Mouse (Mus musculus) left cerebral cortex, adult 18-20 months (tissue): ENCODE measurements around the gene Zkscan6. TPM values are rescaled to one million over a fixed set of nuclear protein-coding genes. Genes with fewer than 3 reads are reported as not detected.
A peak's percentile ranks its signal among the peaks of the same experiment; 100 is the strongest.

Experiments
- DNase-seq, 2 experiments: peaks; one replicate each; pipeline ENCODE4 v3.0.0; 2021 to 2022; ENCODE audit warnings: low spot score in 2 of 2, mixed read lengths in 1 of 2
- long read RNA-seq, 2 experiments: library from polyadenylated mRNA; stranded (forward); transcript quantifications; one replicate each; pipeline ENCODE4 v2.0.0; 2021
- total RNA-seq, 2 experiments: library from RNA; stranded (reverse); gene quantifications; 2 replicates each; pipeline ENCODE4 v1.2.3; 2021

Zkscan6 gene
- 10 to 100 TPM; 13.6 TPM for total RNA-seq
- long read RNA-seq, experiment 1, transcript Zkscan6-202 (7 exons, 2,270 nt) = major isoform, 6 of 18 reads
- long read RNA-seq, experiment 1, partial matches to known transcripts = 2 of 18 reads
- long read RNA-seq, experiment 1, other reads (novel, unspliced or antisense) = 10 of 18 reads
- long read RNA-seq, experiment 2, transcript Zkscan6-202 (7 exons, 2,270 nt) = major isoform, 5 of 14 reads
- long read RNA-seq, experiment 2, partial matches to known transcripts = 3 of 14 reads
- long read RNA-seq, experiment 2, other reads (novel, unspliced or antisense) = 6 of 14 reads

DNA sequence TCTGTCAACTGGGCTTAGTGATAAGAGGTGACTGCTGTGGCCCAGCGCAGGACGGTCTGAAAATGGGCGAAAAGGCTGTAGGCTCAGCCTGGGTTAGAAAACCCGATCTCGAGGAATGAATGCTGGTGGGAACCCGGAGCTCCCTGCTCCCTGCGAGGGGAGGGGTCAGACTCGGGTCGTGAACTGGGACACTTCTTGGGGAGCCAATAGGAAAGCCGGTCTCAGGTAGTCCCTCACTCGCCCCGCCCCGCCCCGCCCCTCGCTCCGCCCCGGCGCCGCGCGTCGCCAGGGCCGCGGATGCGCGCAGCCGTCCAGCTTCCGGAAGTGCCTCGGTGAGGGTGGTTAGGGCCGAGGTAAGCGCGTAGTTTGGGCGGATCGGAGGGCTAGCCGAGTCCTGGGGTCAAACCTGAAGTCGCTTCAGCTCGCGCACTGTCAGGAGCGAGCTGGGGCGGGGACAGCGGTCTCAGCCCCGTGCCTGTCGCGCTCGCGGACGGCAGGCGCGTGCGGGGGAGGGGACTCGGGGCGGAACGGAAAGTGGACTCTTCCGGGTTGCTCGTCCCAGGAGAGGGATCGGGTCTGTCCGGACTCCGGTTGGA is at the start of gene Zkscan6:
Gene Zkscan6 (plus strand): TSS at position 267 of the 596 bp plus-strand sequence.
- DNase-seq = peak; percentile 84 to 87

- no peak for DNase-seq
Measured at GRCm38 (mm10) chr11:65759350-65759749, 47.6 kb upstream of the Zkscan6 start.

DNA sequence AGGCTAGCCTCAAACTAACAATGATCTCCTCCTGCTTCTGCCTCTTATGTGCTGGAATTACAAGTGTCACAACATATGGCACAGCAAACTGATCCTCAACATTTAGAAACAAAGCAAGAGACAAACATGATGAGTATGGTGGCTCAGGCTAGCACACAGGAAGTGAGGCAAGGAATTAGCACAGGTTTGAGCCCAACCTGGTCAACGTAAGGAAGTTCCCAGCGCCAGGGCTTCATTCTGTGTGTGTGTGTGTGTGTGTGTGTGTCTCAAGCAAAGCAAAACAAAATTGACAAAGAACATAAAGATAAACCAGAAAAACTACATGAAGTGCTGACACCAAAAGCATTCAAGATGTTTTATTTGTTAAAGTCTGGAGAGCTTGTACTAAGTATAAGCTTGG is 46.1 kb upstream of the Zkscan6 start:
- no peak for DNase-seq

- DNase-seq = no peak
Measured at GRCm38 (mm10) chr11:65768445-65768844, 38.5 kb upstream of the Zkscan6 start.

DNA sequence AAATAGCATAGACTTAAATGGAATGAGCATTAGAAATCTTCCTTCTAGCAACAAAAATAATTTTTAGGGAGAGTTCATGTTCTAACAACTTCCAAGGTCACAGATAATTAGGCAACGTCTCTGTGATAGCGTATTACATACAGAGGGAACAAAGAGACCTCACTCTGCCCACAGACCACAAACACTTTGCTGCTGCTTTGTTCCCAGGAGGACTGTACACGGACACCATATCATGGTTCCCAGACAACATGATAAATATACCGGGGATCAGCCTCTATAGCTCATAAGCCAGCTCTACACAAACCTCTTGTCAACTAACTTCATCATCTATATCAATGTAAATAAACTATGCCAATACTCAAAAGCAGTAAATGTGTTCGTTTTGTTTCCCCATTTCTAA is 37.0 kb upstream of the Zkscan6 start:
- DNase-seq = no peak

DNA sequence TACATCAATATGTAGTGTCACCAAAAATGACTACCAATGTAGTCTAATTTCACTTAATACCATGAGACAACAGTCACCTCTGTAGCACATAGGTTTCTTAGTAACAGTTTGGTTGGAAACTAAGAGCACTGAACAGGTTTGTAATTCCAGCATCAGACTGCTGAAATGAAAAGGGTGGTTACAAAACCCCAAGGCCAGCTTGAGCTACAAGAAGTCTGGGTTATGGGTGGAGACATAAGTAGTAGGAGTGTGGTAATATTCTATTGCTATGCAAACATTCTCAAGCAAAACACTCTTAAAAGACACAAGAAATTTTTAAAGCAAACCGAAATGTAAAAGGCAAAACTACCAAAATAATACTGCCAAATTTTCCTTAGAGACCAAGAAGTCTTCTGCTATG is 35.4 kb upstream of the Zkscan6 start:
- DNase-seq = no peak

GRCm38 (mm10) chr11:65773535-65773934 is 33.4 kb upstream of the Zkscan6 start:
- no peak for DNase-seq

- no peak for DNase-seq
Measured at GRCm38 (mm10) chr11:65773946-65774656, 32.9 kb upstream of the Zkscan6 start.

DNA sequence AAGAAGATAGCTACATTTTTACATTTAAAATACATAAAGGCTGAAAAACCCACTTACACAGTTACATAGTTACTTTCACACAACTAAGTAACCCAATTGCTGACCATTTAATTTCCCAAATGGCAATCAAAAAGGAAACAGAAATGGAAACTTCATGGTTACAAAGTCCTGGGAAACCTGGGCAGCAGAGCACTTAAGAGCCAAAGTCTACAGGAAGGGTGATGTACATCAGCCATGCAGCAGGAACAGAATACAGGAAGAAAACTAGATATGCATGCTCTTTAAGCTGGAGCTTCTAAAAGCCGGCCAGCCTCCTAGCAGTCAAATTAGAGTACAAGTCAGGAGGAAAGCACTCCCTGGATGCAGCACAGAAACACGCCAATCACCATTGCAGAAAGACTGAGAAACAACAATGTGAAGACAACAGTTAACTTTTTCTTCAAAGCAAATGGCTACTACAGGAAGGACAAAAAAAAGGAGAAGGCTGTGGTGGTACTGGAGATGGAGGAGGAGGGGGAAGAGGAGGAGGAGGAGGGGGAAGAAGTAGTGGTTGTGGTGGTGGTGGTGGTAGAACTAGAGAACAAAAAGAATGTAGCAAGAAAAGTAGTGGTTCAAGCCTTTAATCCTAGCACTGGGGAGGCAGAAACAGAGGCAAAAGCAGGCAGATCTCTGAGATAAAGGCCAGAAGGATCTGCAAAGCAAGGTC is 29.9 kb upstream of the Zkscan6 start:
- no peak for DNase-seq

DNA sequence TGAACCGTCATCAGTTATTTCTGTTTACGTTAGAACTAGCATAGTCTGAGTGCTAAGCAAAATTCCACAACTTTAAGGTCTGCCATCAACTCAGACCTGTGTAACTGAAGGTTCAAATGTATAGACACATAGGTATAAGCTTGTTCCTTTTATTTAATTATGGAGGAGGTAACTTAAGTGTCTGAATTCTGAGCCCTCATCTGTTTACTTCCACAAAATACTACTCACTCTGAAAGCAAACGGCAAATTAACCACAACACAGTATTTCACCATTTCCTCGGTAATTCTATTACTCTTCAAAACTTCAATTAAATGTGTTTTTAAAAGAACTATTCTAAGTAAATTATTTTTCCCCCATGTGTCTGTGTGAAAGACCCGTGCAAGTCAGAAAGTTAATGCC is 29.2 kb upstream of the Zkscan6 start:
- DNase-seq = no peak

DNA sequence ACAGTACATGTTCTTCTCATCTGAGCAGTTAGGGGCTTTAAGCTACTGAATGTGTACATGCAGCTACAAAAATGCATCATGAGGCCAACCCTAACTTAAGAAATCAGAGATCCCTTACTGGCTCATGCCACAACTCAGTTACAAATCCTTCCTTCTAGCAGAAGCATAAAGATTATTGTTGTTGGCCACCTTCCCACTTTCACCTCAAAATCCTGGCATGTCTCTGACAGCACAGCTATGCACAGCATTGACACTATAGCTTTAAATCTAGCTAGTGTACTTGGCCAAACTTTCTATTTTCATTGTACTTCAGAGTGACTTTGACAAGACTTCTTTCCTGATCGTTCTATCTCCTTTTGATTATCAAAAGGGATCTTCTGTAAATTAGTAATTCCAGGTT is 27.9 kb upstream of the Zkscan6 start:
- no peak for DNase-seq

DNA sequence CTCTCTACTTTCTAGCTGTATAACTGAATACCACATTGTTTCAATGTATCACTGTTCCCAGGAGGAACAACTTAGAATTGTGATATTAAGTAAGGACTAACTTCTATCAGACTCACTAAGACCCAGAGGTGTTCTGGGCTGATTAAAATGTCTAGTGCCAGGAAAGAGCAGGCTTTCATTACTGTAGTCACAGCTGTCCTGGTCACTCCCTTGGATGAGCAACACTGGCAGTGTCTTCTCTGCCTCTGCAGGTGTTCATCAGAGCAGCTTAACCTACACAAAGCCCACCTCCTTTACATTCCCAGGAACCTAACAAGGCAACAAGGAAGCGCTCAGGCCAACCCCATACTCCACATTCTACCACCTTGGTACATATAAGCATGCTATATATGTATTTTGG is 27.4 kb upstream of the Zkscan6 start:
- no peak for DNase-seq

- no peak for DNase-seq
Measured at GRCm38 (mm10) chr11:65781596-65781995, 25.4 kb upstream of the Zkscan6 start.

DNA sequence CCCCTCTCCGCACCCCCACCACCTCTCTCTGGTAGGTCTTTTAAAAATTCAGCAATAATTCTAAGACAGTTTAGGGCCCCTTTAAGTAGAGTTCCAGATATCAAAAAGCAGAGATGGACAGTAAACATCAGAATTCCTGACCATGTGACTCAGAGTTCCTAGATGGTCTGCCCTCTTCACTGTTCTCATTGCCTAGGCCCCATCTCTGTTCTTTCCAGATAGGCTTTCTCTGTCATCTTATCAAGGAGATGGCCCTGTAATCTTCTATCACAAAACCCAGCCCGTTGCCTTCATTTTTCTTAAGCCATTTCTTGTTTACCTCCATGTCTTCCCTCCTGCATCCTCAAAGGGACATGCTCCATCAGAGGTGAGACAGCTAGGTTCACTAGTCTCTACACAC is 20.8 kb upstream of the Zkscan6 start:
- DNase-seq = no peak

GRCm38 (mm10) chr11:65787421-65788151 is 19.4 kb upstream of the Zkscan6 start:
- peak in 1 of 2 experiments; percentile 11 for DNase-seq

DNA sequence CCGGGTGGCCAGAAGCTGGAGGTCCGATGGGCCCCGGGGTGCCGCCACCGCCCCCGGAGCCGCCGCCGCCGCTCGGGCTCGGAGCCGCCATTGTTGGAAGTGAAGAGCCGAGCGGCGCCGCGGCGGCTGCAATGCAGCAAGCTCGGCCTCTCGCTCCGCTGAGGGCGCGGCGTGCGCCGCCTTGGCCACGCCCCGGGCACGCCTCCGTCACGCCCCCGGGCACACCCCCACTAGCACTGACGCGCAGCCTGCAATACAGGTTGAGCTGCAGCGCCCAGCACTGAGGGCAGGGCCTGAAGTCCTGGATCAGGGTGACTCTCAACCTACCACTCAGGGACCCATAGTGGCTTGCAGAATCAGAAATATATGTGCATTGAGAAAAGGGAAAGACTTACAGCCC is 18.8 kb upstream of the Zkscan6 start, which contains the start of gene Map2k4:
Gene Map2k4 (minus strand): TSS at position 144 of the 400 bp plus-strand sequence.
- peak; percentile 91 to 95 for DNase-seq

DNA sequence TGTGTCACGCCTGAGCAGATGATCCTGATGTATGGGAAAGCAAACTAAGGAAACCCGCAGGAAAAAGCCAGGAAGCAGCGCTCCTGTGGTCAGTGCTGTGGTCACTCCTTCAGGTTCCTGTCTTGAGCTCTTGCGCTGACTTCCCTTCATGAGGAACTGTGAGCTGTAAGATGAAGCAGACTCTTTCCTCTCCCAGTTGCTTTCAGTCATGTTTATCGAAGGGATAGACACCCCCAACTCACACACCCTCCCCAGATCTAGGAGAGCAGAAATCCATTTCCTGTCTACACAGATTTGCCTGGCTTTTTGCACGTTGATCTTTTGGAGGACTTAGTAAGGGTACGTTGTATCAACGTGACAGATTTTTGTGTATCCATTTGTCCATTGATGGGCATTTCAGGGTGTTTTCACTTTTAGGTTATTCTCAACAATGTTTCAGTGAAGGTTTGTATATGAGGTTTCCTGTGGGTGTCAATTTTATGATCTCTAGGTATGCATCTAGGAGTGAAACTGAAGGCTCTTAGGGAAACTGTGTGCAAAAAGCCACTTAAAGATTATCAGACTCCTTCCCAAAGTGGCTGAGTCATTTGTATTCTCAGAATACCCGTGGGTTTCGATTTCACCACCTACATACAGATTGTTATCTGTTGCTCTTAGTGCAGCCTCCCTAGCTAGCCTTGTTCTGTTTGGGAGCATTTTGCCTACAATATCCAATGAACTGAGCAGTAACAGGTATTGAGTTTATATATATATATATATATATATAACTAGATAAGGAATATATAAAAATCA is 12.4 kb upstream of the Zkscan6 start:
- DNase-seq = no peak

DNA sequence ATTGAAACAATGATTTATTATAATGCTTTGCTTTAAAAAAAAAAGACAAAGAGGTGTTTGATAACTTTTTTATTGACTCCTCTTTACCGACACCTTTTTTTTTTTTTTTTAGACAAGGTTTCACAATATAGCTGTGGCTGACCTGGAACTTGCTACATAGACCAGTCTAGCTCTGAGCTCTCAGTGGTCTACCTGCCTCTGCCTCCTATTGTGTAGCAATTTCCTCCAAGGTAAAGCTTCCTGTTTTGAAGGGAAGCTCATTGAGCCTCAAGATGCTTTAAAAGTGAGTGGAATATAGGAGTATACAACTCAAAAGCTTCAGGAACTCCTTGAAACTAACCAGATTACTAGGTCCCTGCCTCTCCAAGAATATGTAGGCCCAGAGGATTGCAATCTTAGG is 11.1 kb upstream of the Zkscan6 start:
- no peak for DNase-seq

- DNase-seq = peak; percentile 88 to 90
Measured at GRCm38 (mm10) chr11:65801899-65802298, 5.1 kb upstream of the Zkscan6 start.

DNA sequence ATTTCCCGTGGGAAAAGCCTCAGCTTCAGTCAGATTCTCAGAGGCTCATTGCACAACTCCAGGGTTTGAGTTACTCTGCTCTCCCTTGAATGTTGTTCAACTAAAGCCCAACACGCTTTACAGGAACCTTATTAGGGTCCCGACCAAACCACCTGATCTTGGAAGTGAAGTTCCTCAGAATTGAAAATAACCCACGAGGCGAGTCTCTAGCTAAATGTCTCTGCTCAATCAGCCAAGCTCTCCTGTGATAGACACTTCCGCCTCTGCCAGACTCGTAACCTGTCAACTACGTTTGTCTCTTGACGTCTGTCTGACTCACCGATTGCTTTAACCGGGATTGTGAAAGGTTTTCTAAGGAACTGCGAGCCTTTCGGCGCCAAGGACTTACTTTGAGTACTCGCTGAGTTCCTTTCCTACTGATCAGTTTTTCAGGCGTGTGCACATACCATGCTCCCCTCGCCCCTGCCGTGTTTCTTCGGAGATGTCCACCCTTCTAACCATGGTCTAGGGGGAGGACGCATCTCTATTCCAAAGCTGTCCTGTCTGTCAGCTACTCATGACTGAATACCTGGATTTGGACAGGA is 562 bp upstream of the Zkscan6 start:
- peak; percentile 20 to 33 for DNase-seq
